ENCODE assay signal across 23 mouse cellular contexts in the genomic region with DNA sequence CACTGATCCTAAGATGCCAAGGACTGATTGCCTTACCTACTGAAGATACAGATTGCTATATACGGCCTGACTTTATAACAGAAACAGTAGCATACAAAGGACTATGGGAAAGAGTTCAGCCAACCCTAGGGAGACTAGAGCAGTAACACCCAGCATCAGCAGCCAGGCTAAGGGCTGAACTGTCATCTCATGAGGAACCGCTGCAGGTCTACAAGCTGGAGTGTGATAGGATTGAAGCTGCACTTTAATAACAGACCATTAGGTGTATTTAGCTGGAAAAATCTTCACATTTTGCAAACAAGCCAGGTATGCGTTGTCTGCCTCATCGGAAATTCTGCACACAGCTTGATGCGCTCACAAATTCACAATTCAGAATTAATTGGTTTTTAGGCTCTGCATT.
"Had no signal": no experiment of that assay in that cellular context is flagged by ENCODE, and none has a peak within 500 bp of the region (broad histone marks: within the 10 kb centered on the region; RNA-seq: fewer than 3 reads in every experiment).

No protein-coding gene starts in this region.

- H3K4me2 ChIP-seq: limb, embryonic 13.5 days; liver, embryonic 12.5 days; liver, embryonic 15.5 days; lung, embryonic 15.5 days; midbrain, embryonic 12.5 days; neural tube, embryonic 12.5 days; stomach, embryonic 15.5 days had no signal

- H3K36me3 ChIP-seq: limb, embryonic 10.5 days; limb, embryonic 13.5 days; liver, embryonic 12.5 days; liver, embryonic 15.5 days; lung, embryonic 15.5 days; midbrain, embryonic 12.5 days; neural tube, embryonic 12.5 days; stomach, embryonic 15.5 days had no signal

- H3K4me1 ChIP-seq: limb, embryonic 10.5 days; limb, embryonic 13.5 days; liver, embryonic 12.5 days; liver, embryonic 15.5 days; lung, embryonic 15.5 days; megakaryocyte, embryonic 14.5 days; midbrain, embryonic 12.5 days; neural tube, embryonic 12.5 days had no signal

- H3K9me3 ChIP-seq: limb, embryonic 10.5 days; limb, embryonic 13.5 days; liver, embryonic 12.5 days; liver, embryonic 15.5 days; lung, embryonic 15.5 days; megakaryocyte, embryonic 14.5 days; midbrain, embryonic 12.5 days; neural tube, embryonic 12.5 days; stomach, embryonic 15.5 days had no signal

- ATAC-seq: intestine, postnatal 0 days; liver, embryonic 12.5 days had no signal

- H3K27me3 ChIP-seq: limb, embryonic 13.5 days; liver, embryonic 12.5 days; liver, embryonic 15.5 days; lung, embryonic 15.5 days; megakaryocyte, embryonic 14.5 days; neural tube, embryonic 12.5 days; stomach, embryonic 15.5 days had no signal

- H3K4me3 ChIP-seq: layer of hippocampus, adult 2 months; limb, embryonic 10.5 days; limb, embryonic 13.5 days; liver, embryonic 12.5 days; liver, embryonic 15.5 days; lung, embryonic 15.5 days; megakaryocyte, embryonic 14.5 days; midbrain, embryonic 12.5 days; neural tube, embryonic 12.5 days; stomach, embryonic 15.5 days had no signal

- H3K27ac ChIP-seq: kidney, postnatal 0 days; layer of hippocampus, adult 2 months; limb, embryonic 10.5 days; limb, embryonic 13.5 days; liver, embryonic 12.5 days; liver, embryonic 15.5 days; lung, embryonic 15.5 days; midbrain, embryonic 12.5 days; neural tube, embryonic 12.5 days; stomach, embryonic 15.5 days had no signal

- DNase-seq: kidney, adult 2 months; kidney, postnatal 25 days; layer of hippocampus, adult 9-11 months; liver; lung, adult 18-20 months; lung, postnatal 10 days; lung, postnatal 36 days; retina, postnatal 1 day; right cerebral cortex, postnatal 25 days; spleen, adult 18-20 months; thymus, postnatal 25 days had no signal

- H3K9ac ChIP-seq: limb, embryonic 13.5 days; liver, embryonic 12.5 days; liver, embryonic 15.5 days; lung, embryonic 15.5 days; midbrain, embryonic 12.5 days; neural tube, embryonic 12.5 days; stomach, embryonic 15.5 days had no signal
